Mouse (Mus musculus): ENCODE measurements around the gene Cd96.
"Not testable (repeated sequence)": the region's sequence is repeated elsewhere in the genome, so short reads cannot be mapped to it uniquely, and the experiment has no call there.

The Cd96 gene

GRCm38 (mm10) chr16:46120020-46120419 lies at the start of gene Cd96:
Gene Cd96, minus strand, starts transcription at chr16:46120251.
- DNase-seq (ENCODE audit: low read depth) = no peak

GRCm38 (mm10) chr16:46166971-46167370 lies 46.9 kb upstream of the Cd96 start:
- DNase-seq (ENCODE audit: low read depth) = no peak

- no peak for DNase-seq (ENCODE audit: low read depth)
Measured at GRCm38 (mm10) chr16:46165305-46165704, 45.3 kb upstream of the Cd96 start.

GRCm38 (mm10) chr16:46154832-46155231 lies 34.8 kb upstream of the Cd96 start, which contains the start of gene Gm4737:
Gene Gm4737, minus strand, starts transcription at chr16:46155077.
- DNase-seq (ENCODE audit: low read depth) = not testable (repeated sequence)

GRCm38 (mm10) chr16:46151141-46151540 lies 31.1 kb upstream of the Cd96 start:
- DNase-seq (ENCODE audit: low read depth) = no peak

GRCm38 (mm10) chr16:46148661-46149341 lies 28.8 kb upstream of the Cd96 start:
- no peak for DNase-seq (ENCODE audit: low read depth)

GRCm38 (mm10) chr16:46146962-46147361 lies 26.9 kb upstream of the Cd96 start:
- DNase-seq (ENCODE audit: low read depth) = no peak

GRCm38 (mm10) chr16:46122238-46122637 lies 2.2 kb upstream of the Cd96 start:
- no peak for DNase-seq (ENCODE audit: low read depth)

- DNase-seq (ENCODE audit: low read depth) = no peak
Measured at GRCm38 (mm10) chr16:46121420-46121819, 1.4 kb upstream of the Cd96 start.

GRCm38 (mm10) chr16:46120607-46121006 lies 556 bp upstream of the Cd96 start:
- no peak for DNase-seq (ENCODE audit: low read depth)

- no peak for DNase-seq (ENCODE audit: low read depth)
Measured at GRCm38 (mm10) chr16:46117645-46118044, 2.4 kb downstream of the Cd96 start.

- DNase-seq (ENCODE audit: low read depth) = no peak
Measured at GRCm38 (mm10) chr16:46114727-46115126, 5.3 kb downstream of the Cd96 start.

GRCm38 (mm10) chr16:46109536-46109935 lies 10.5 kb downstream of the Cd96 start:
- no peak for DNase-seq (ENCODE audit: low read depth)

- DNase-seq (ENCODE audit: low read depth) = no peak
Measured at GRCm38 (mm10) chr16:46107431-46107830, 12.6 kb downstream of the Cd96 start.

GRCm38 (mm10) chr16:46104491-46104890 lies 15.6 kb downstream of the Cd96 start:
- DNase-seq (ENCODE audit: low read depth) = no peak

GRCm38 (mm10) chr16:46101748-46102147 lies 18.3 kb downstream of the Cd96 start:
- no peak for DNase-seq (ENCODE audit: low read depth)

- DNase-seq (ENCODE audit: low read depth) = peak; percentile 58
Measured at GRCm38 (mm10) chr16:46100286-46100685, 19.8 kb downstream of the Cd96 start.

- DNase-seq (ENCODE audit: low read depth) = peak; percentile 74
Measured at GRCm38 (mm10) chr16:46097421-46097820, 22.6 kb downstream of the Cd96 start.

- peak; percentile 93 for DNase-seq (ENCODE audit: low read depth)
Measured at GRCm38 (mm10) chr16:46094478-46094877, 25.6 kb downstream of the Cd96 start.

GRCm38 (mm10) chr16:46092935-46093334 lies 27.1 kb downstream of the Cd96 start:
- DNase-seq (ENCODE audit: low read depth) = no peak

GRCm38 (mm10) chr16:46086874-46087473 lies 33.1 kb downstream of the Cd96 start:
- no peak for DNase-seq (ENCODE audit: low read depth)

GRCm38 (mm10) chr16:46068000-46068399 lies 52.1 kb downstream of the Cd96 start:
- DNase-seq (ENCODE audit: low read depth) = no peak

GRCm38 (mm10) chr16:46063278-46063677 lies 56.8 kb downstream of the Cd96 start:
- DNase-seq (ENCODE audit: low read depth) = no peak

GRCm38 (mm10) chr16:46046906-46047305 lies 73.1 kb downstream of the Cd96 start:
- DNase-seq (ENCODE audit: low read depth) = no peak

Measured in fibroblast of lung, adult 2 months (primary cell).